Mouse (Mus musculus): Measurements from ENCODE around the gene Plekhm1. TPM values are rescaled to one million over a fixed set of nuclear protein-coding genes. Genes with fewer than 3 reads are reported as not detected.
"Not testable (repeated sequence)": the region's sequence is repeated elsewhere in the genome, so short reads cannot be mapped to it uniquely, and the experiment has no call there.

Gene Plekhm1
- polyA plus RNA-seq, 1 experiment from 2014 or later = 5.9 TPM

GRCm38 (mm10) chr11:103325172-103325571 is 87.3 kb downstream of the Plekhm1 start:
- H3K4me2 ChIP-seq (ENCODE audit: low read depth, low read length) = no peak overlapping the region
- H3K36me3 ChIP-seq (ENCODE audit: control insufficient read depth, insufficient read depth) = no peaks in the 10 kb centered on the region
- no peak overlapping the region for H3K9ac ChIP-seq (ENCODE audit: low read length)
- no peak overlapping the region for H3K27ac ChIP-seq (ENCODE audit: low read length)
- WGBS = 4% methylated on average over 8 of the region's 8 CpGs
- H3K4me1 ChIP-seq (ENCODE audit: control insufficient read depth, insufficient read depth, low read length) = no peaks in the 10 kb centered on the region
- ATAC-seq (replicated peaks; ENCODE audit: extremely low read depth, insufficient read depth, low FRiP score) = no peak
- H3K9me3 ChIP-seq (replicated peaks; ENCODE audit: control insufficient read depth, low read length) = no peaks in the 10 kb centered on the region
- no peak overlapping the region for H3K4me3 ChIP-seq (ENCODE audit: low read length)
- no peaks in the 10 kb centered on the region for H3K27me3 ChIP-seq (ENCODE audit: control insufficient read depth, insufficient read depth, low read length)

- Histone ChIP-seq H3K27ac (ENCODE audit: low read length) (no peak overlapping the region), H3K4me2 (ENCODE audit: low read depth, low read length) (no peak overlapping the region), H3K27me3 (ENCODE audit: control insufficient read depth, insufficient read depth, low read length) (no peaks in the 10 kb centered on the region), H3K9ac (ENCODE audit: low read length) (no peak overlapping the region), H3K9me3 (replicated peaks; ENCODE audit: control insufficient read depth, low read length) (no peaks in the 10 kb centered on the region), H3K4me1 (ENCODE audit: control insufficient read depth, insufficient read depth, low read length) (no peaks in the 10 kb centered on the region), H3K4me3 (ENCODE audit: low read length) (no peak overlapping the region), H3K36me3 (ENCODE audit: control insufficient read depth, insufficient read depth) (no peaks in the 10 kb centered on the region)
- ATAC-seq (replicated peaks; ENCODE audit: extremely low read depth, insufficient read depth, low FRiP score) = no peak
- 61% methylated on average over 13 of the region's 13 CpGs for WGBS
These were observed 87.8 kb downstream of the Plekhm1 start for GRCm38 (mm10) chr11:103324723-103325122.

GRCm38 (mm10) chr11:103322832-103323231 is 89.7 kb downstream of the Plekhm1 start:
- not testable (repeated sequence) for H3K27ac ChIP-seq (ENCODE audit: low read length); H3K36me3 ChIP-seq (ENCODE audit: control insufficient read depth, insufficient read depth); H3K27me3 ChIP-seq (ENCODE audit: control insufficient read depth, insufficient read depth, low read length); H3K9ac ChIP-seq (ENCODE audit: low read length); ATAC-seq (replicated peaks; ENCODE audit: extremely low read depth, insufficient read depth, low FRiP score); H3K4me1 ChIP-seq (ENCODE audit: control insufficient read depth, insufficient read depth, low read length); H3K4me3 ChIP-seq (ENCODE audit: low read length); H3K9me3 ChIP-seq (replicated peaks; ENCODE audit: control insufficient read depth, low read length); H3K4me2 ChIP-seq (ENCODE audit: low read depth, low read length)
- 43% methylated on average over 4 of the region's 4 CpGs for WGBS

DNA sequence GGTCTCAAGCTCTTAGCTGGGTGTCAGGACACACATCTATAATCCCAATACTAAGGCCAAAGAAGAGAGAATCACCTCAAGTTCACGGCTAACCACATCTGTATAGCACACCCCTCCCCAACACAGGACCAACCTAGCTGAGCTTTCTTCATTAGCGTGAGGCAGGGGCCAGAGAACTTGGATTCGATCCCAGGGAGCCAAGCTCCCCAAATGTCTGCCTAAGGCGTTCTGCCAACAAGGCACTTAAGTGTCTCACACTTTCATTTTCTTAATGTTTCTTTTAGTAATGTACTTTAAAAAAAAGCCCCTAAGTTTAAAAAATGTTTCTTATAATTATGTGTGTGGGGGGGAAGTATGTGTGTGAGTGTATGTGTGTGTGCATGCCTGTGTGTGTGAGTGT is 91.8 kb downstream of the Plekhm1 start:
- WGBS = 46% methylated on average over 4 of the region's 4 CpGs
- Histone ChIP-seq H3K27ac (ENCODE audit: low read length) (no peak overlapping the region), H3K4me2 (ENCODE audit: low read depth, low read length) (no peak overlapping the region), H3K9ac (ENCODE audit: low read length) (no peak overlapping the region), H3K36me3 (ENCODE audit: control insufficient read depth, insufficient read depth) (no peaks in the 10 kb centered on the region), H3K27me3 (ENCODE audit: control insufficient read depth, insufficient read depth, low read length) (no peaks in the 10 kb centered on the region), H3K4me3 (ENCODE audit: low read length) (no peak overlapping the region), H3K9me3 (replicated peaks; ENCODE audit: control insufficient read depth, low read length) (no peaks in the 10 kb centered on the region), H3K4me1 (ENCODE audit: control insufficient read depth, insufficient read depth, low read length) (no peaks in the 10 kb centered on the region)
- ATAC-seq (replicated peaks; ENCODE audit: extremely low read depth, insufficient read depth, low FRiP score) = no peak

DNA sequence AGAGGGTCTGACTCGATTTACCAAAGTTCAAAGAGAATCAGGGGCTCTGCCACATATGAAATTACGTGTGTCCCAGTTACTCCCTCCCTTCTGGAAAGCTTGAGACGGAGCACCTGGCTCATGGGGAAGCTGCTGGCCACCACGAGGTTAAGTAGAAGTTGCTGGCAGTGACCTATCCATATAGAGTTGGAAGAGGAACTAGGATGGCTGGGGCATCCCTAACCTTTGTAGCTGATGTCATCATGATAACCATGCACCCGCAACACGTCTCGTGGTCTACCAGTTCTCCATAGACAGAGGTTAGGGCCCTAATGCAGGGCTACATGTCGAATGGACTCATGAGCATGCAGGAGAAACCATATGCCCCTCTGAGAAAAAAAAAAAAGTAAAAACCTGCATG is 92.3 kb downstream of the Plekhm1 start:
- Histone ChIP-seq H3K27me3 (ENCODE audit: control insufficient read depth, insufficient read depth, low read length) (no peaks in the 10 kb centered on the region), H3K36me3 (ENCODE audit: control insufficient read depth, insufficient read depth) (no peaks in the 10 kb centered on the region), H3K27ac (ENCODE audit: low read length) (no peak overlapping the region), H3K4me1 (ENCODE audit: control insufficient read depth, insufficient read depth, low read length) (no peaks in the 10 kb centered on the region), H3K4me2 (ENCODE audit: low read depth, low read length) (no peak overlapping the region), H3K9ac (ENCODE audit: low read length) (no peak overlapping the region), H3K4me3 (ENCODE audit: low read length) (no peak overlapping the region), H3K9me3 (replicated peaks; ENCODE audit: control insufficient read depth, low read length) (no peaks in the 10 kb centered on the region)
- ATAC-seq (replicated peaks; ENCODE audit: extremely low read depth, insufficient read depth, low FRiP score) = no peak
- 73% methylated on average over 8 of the region's 8 CpGs for WGBS

DNA sequence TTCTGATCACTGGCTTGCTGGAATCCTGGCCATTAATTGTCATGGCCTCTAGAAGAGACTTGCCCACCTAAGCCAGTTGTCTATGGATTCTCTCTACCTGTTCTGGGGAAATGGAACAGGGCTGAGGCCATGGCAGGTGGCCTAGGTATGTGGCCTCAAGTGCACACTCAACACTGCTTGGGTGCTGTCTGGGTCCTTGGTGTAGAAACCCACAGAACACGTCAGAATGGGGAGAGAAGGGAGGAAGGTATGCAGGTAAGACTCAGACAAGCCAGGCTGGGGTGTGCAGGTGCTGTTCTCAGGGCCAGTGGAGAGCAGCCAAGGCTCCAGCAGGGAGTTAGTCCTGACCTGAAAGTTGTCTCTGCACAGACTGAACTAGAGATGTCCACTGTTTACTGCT is 94.4 kb downstream of the Plekhm1 start:
- WGBS = 73% methylated on average over 1 of the region's 1 CpGs
- Histone ChIP-seq H3K27ac (ENCODE audit: low read length) (no peak overlapping the region), H3K4me1 (ENCODE audit: control insufficient read depth, insufficient read depth, low read length) (no peaks in the 10 kb centered on the region), H3K4me2 (ENCODE audit: low read depth, low read length) (no peak overlapping the region), H3K27me3 (ENCODE audit: control insufficient read depth, insufficient read depth, low read length) (no peaks in the 10 kb centered on the region), H3K36me3 (ENCODE audit: control insufficient read depth, insufficient read depth) (no peaks in the 10 kb centered on the region), H3K4me3 (ENCODE audit: low read length) (no peak overlapping the region), H3K9me3 (replicated peaks; ENCODE audit: control insufficient read depth, low read length) (no peaks in the 10 kb centered on the region), H3K9ac (ENCODE audit: low read length) (no peak overlapping the region)
- ATAC-seq (replicated peaks; ENCODE audit: extremely low read depth, insufficient read depth, low FRiP score) = no peak

GRCm38 (mm10) chr11:103315379-103315778 is 97.1 kb downstream of the Plekhm1 start:
- ATAC-seq (replicated peaks; ENCODE audit: extremely low read depth, insufficient read depth, low FRiP score) = no peak
- no peak overlapping the region for H3K27ac ChIP-seq (ENCODE audit: low read length)

GRCm38 (mm10) chr11:103314736-103315374 is 97.6 kb downstream of the Plekhm1 start:
- no peak overlapping the region for H3K4me2 ChIP-seq (ENCODE audit: low read depth, low read length)
- no peaks in the 10 kb centered on the region for H3K27me3 ChIP-seq (ENCODE audit: control insufficient read depth, insufficient read depth, low read length)
- no peak overlapping the region for H3K27ac ChIP-seq (ENCODE audit: low read length)
- H3K9ac ChIP-seq (ENCODE audit: low read length) = no peak overlapping the region
- ATAC-seq (replicated peaks; ENCODE audit: extremely low read depth, insufficient read depth, low FRiP score) = no peak
- 68% methylated on average over 10 of the region's 10 CpGs for WGBS
- no peak overlapping the region for H3K4me3 ChIP-seq (ENCODE audit: low read length)
- H3K4me1 ChIP-seq (ENCODE audit: control insufficient read depth, insufficient read depth, low read length) = peaks cover 6% of the 10 kb centered on the region
- no peaks in the 10 kb centered on the region for H3K36me3 ChIP-seq (ENCODE audit: control insufficient read depth, insufficient read depth)
- H3K9me3 ChIP-seq (replicated peaks; ENCODE audit: control insufficient read depth, low read length) = no peaks in the 10 kb centered on the region

More at GRCm38 (mm10) chr11:103315379-103315778, 97.1 kb downstream of the Plekhm1 start:
- Histone ChIP-seq H3K9me3 (replicated peaks; ENCODE audit: control insufficient read depth, low read length) (no peaks in the 10 kb centered on the region), H3K9ac (ENCODE audit: low read length) (no peak overlapping the region), H3K4me2 (ENCODE audit: low read depth, low read length) (no peak overlapping the region), H3K4me3 (ENCODE audit: low read length) (no peak overlapping the region), H3K4me1 (ENCODE audit: control insufficient read depth, insufficient read depth, low read length) (peaks cover 6% of the 10 kb centered on the region), H3K36me3 (ENCODE audit: control insufficient read depth, insufficient read depth) (no peaks in the 10 kb centered on the region), H3K27me3 (ENCODE audit: control insufficient read depth, insufficient read depth, low read length) (no peaks in the 10 kb centered on the region)
- 72% methylated on average over 5 of the region's 5 CpGs for WGBS
